Mouse (Mus musculus): ENCODE data around the gene Galnt7. TPM values are rescaled to one million over a fixed set of nuclear protein-coding genes. Genes with fewer than 3 reads are reported as not detected.

Galnt7 gene
- polyA plus RNA-seq, 1 experiment: not detected

DNA sequence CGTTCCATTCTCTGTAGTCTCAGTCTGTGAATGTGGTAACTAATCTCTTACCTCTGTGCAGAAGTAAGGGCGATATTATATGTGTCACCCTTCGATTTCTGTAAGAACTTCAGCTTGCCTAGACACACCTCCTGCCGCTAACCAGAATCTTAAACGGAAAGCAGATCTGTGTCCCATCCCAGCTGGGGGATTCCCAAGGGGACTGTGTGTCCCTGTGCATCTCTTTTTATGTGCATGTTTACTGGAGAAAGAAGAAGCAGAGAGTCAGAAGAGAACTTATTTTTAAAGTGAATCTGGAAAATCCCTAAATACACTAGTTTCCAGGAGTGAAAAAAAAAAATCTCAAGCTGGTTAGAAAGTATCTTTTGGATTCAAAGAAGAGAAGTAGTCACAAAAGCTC lies 75.5 kb downstream of the Galnt7 start:
- H3K9me3 ChIP-seq (ENCODE audit: control insufficient read depth, low read length): no peaks in the 10 kb centered on the region
- no peaks in the 10 kb centered on the region for H3K27me3 ChIP-seq (ENCODE audit: control insufficient read depth)
- TF ChIP-seq TAL1 (IDR thresholded peaks at IDR 0.05; ENCODE audit: low read length): no peak
- TF ChIP-seq GATA1 (IDR thresholded peaks at IDR 0.05; ENCODE audit: low read length): no peak
- no peak overlapping the region for H3K4me3 ChIP-seq (replicated peaks)
- H3K4me1 ChIP-seq (ENCODE audit: control insufficient read depth): peaks cover 45% of the 10 kb centered on the region
- H3K36me3 ChIP-seq (ENCODE audit: control insufficient read depth): no peaks in the 10 kb centered on the region

DNA sequence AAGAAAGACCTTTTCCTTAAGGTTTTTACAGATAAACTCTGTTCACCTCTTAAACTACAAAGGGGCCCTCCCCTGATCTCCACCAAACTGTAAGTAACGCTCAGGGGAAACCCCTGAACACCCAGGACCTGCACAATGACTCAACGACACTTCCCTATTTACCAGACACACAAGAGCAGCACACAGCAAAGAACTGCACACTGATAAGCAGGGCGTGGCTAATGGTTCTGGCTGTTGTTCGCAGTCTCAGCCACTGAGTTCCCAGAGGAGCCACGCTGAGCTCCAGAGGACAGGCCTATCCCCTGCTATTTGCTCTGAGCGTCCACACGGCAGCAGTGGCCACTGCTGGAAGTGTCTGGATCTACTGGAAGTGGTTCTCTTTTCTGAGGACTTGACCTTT lies 76.6 kb downstream of the Galnt7 start:
- TF ChIP-seq TAL1 (IDR thresholded peaks at IDR 0.05; ENCODE audit: low read length) (peak; percentile 13; the same call in 1 of the 3 replicates), GATA1 (IDR thresholded peaks at IDR 0.05; ENCODE audit: low read length) (peak; percentile 75)
- peak overlapping the region; percentile 3 for H3K4me3 ChIP-seq (replicated peaks)
- no peaks in the 10 kb centered on the region for H3K9me3 ChIP-seq (ENCODE audit: control insufficient read depth, low read length)
- peaks cover 45% of the 10 kb centered on the region for H3K4me1 ChIP-seq (ENCODE audit: control insufficient read depth)
- no peaks in the 10 kb centered on the region for H3K27me3 ChIP-seq (ENCODE audit: control insufficient read depth)
- H3K36me3 ChIP-seq (ENCODE audit: control insufficient read depth): no peaks in the 10 kb centered on the region

DNA sequence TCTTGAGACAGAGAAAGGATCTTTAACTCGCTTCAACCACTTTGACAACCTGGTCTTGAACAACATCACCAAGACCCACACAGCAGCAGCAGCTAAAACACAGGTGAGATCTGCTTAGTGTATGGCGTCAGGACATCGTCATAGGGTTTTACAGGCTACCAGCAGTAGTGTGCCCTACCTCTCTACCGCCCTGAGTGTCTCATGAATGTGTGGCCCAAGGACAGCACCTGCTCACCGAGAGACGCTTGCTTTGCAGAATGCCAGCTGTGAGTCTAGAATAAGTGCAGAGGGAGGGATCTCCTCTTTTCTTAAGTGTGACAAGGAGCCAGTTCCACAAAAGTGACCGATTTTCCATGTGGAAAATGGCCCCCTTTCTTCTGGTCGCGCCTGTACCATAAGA lies 77.5 kb downstream of the Galnt7 start:
- Histone ChIP-seq H3K4me1 (ENCODE audit: control insufficient read depth) (peaks cover 44% of the 10 kb centered on the region), H3K4me3 (replicated peaks) (no peak overlapping the region), H3K27me3 (ENCODE audit: control insufficient read depth) (no peaks in the 10 kb centered on the region), H3K9me3 (ENCODE audit: control insufficient read depth, low read length) (no peaks in the 10 kb centered on the region), H3K36me3 (ENCODE audit: control insufficient read depth) (no peaks in the 10 kb centered on the region)
- TF ChIP-seq TAL1 (IDR thresholded peaks at IDR 0.05; ENCODE audit: low read length) (no peak), GATA1 (IDR thresholded peaks at IDR 0.05; ENCODE audit: low read length) (no peak)

DNA sequence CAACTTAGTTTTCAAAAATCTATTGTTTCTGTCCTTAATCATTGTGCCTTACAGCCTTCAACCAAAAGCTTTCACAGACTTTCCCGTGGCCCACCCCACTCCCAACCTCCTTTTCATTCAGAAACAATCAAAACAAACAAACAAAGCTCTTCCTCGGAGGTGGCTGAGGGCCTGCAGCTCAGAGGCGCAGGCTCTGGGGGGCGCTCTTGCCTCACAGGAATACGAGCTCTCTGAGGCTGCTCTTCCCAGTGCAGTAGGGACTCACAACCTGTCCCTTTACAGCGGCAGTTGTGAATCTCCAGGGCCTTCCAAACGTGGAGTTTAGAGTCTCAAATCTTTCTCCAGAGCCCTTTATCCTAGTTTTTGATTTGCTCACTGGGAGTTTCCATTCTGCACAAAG lies 78.4 kb downstream of the Galnt7 start:
- Histone ChIP-seq H3K36me3 (ENCODE audit: control insufficient read depth) (no peaks in the 10 kb centered on the region), H3K4me3 (replicated peaks) (no peak overlapping the region), H3K9me3 (ENCODE audit: control insufficient read depth, low read length) (no peaks in the 10 kb centered on the region), H3K4me1 (ENCODE audit: control insufficient read depth) (peaks cover 37% of the 10 kb centered on the region), H3K27me3 (ENCODE audit: control insufficient read depth) (no peaks in the 10 kb centered on the region)
- TF ChIP-seq TAL1 (IDR thresholded peaks at IDR 0.05; ENCODE audit: low read length): no peak
- no peak for TF ChIP-seq GATA1 (IDR thresholded peaks at IDR 0.05; ENCODE audit: low read length)

DNA sequence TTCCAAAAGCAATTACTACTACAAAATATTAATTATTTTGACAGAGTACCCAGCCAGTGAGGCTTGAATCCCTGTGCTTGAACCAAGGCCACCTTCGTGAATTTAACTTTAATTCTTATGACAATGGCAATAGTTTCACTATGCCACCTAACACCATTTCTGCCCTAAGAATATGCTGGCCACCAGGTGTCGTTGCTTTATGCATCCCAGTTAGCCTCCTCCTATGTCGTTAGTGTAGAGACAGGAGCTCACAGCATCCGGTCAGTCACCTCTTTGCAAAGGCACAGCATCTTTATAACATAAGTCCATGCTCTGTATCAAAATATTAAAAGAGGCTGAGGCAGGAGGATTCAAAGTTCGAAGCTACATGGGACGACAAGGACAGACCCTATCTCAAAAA lies 79.0 kb downstream of the Galnt7 start:
- H3K36me3 ChIP-seq (ENCODE audit: control insufficient read depth): no peaks in the 10 kb centered on the region
- H3K9me3 ChIP-seq (ENCODE audit: control insufficient read depth, low read length): no peaks in the 10 kb centered on the region
- TF ChIP-seq TAL1 (IDR thresholded peaks at IDR 0.05; ENCODE audit: low read length): no peak
- no peak for TF ChIP-seq GATA1 (IDR thresholded peaks at IDR 0.05; ENCODE audit: low read length)

DNA sequence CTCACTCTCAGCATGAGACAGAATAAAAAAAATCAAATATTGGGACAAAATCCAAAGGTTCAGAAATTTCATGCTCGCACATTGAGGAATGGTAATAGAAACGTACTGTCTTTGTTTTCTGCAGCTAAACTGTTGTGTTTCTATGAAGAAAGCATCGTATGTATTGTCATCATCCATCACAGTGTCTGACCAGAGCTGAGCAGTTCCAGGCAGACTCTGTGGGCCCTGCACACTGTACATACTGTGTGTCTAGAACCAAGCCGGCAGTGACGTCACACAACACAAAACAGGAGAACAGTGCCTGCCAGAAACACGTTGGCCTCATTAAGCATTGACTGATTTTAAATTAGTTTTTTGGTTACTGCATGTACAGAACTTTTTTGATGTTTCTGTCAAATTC lies 82.9 kb downstream of the Galnt7 start:
- Histone ChIP-seq H3K27me3 (ENCODE audit: control insufficient read depth) (no peaks in the 10 kb centered on the region), H3K4me3 (replicated peaks) (no peak overlapping the region), H3K4me1 (ENCODE audit: control insufficient read depth) (peaks cover 2% of the 10 kb centered on the region; the same call in 1 of the 2 replicates)

More for the DNA sequence above, 79.0 kb downstream of the Galnt7 start:
- Histone ChIP-seq H3K27me3 (ENCODE audit: control insufficient read depth) (no peaks in the 10 kb centered on the region), H3K4me1 (ENCODE audit: control insufficient read depth) (peaks cover 33% of the 10 kb centered on the region), H3K4me3 (replicated peaks) (no peak overlapping the region)

DNA sequence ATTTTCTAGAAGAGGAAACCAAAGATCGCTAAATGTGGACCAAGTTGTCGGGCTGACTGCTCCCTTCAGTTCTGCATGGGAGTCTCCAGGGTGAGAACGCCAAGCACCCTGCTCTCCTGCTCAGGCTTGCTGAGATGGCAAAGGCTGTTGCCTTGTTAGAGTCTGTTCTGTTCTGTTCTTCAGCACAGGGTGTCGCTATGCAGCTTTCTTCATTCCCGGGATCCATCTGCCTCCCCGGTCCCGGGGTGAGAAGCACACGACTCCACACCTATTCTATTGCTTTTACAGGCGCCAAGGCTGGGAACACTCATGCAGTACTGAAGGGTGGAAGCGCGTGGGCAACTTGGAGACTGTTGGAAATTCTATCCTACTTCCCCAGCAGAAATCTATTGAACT lies 83.4 kb downstream of the Galnt7 start:
- no peak overlapping the region for H3K4me3 ChIP-seq (replicated peaks)
- TF ChIP-seq TAL1 (IDR thresholded peaks at IDR 0.05; ENCODE audit: low read length): no peak
- no peak for TF ChIP-seq GATA1 (IDR thresholded peaks at IDR 0.05; ENCODE audit: low read length)
- no peaks in the 10 kb centered on the region for H3K36me3 ChIP-seq (ENCODE audit: control insufficient read depth)
- no peaks in the 10 kb centered on the region for H3K9me3 ChIP-seq (ENCODE audit: control insufficient read depth, low read length)
- H3K27me3 ChIP-seq (ENCODE audit: control insufficient read depth): no peaks in the 10 kb centered on the region
- H3K4me1 ChIP-seq (ENCODE audit: control insufficient read depth): no peaks in the 10 kb centered on the region; the same call in 1 of the 2 replicates

More for the DNA sequence above, 82.9 kb downstream of the Galnt7 start:
- Histone ChIP-seq H3K36me3 (ENCODE audit: control insufficient read depth) (no peaks in the 10 kb centered on the region), H3K9me3 (ENCODE audit: control insufficient read depth, low read length) (no peaks in the 10 kb centered on the region)
- TF ChIP-seq GATA1 (IDR thresholded peaks at IDR 0.05; ENCODE audit: low read length) (no peak), TAL1 (IDR thresholded peaks at IDR 0.05; ENCODE audit: low read length) (no peak)

DNA sequence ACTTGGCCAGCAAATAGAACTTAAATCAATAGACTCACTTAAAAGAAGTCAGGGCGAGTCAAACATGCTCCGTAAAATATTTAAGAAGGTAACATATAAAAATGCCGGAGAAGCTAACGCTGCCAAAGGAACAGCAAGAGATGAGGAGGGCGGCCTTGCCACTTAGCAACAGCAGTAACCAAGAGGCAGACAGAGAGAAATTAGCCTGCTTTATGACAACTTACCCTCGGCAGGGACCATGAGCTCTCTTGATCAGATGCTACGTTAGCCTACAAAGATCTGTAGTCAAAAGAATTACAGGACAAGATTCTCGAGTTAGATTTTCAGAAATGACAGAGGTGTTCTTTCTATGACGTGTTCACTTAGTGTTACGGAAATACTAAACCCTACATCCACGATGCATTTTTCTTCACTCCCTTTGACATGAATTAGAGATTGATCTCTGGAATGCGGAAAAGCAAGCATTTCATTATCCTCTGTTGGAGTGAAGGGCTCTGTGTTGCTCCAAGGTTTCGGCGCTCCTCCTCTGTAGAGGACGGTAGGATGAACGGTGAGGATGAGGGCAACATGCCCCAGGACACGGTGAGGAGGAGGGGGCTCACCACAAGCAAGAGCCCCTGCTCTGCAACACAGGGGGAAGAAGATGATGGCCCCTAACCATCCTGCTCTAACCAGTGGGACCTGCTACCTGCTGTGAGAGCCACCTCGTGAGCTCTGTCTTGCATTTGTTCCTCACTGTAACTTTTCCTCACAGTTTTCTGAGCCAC lies 84.0 kb downstream of the Galnt7 start:
- no peaks in the 10 kb centered on the region for H3K4me1 ChIP-seq (ENCODE audit: control insufficient read depth)
- H3K4me3 ChIP-seq (replicated peaks): no peak overlapping the region
- no peaks in the 10 kb centered on the region for H3K9me3 ChIP-seq (ENCODE audit: control insufficient read depth, low read length)
- no peaks in the 10 kb centered on the region for H3K27me3 ChIP-seq (ENCODE audit: control insufficient read depth)
- TF ChIP-seq TAL1 (IDR thresholded peaks at IDR 0.05; ENCODE audit: low read length): no peak
- no peak for TF ChIP-seq GATA1 (IDR thresholded peaks at IDR 0.05; ENCODE audit: low read length)
- no peaks in the 10 kb centered on the region for H3K36me3 ChIP-seq (ENCODE audit: control insufficient read depth)

DNA sequence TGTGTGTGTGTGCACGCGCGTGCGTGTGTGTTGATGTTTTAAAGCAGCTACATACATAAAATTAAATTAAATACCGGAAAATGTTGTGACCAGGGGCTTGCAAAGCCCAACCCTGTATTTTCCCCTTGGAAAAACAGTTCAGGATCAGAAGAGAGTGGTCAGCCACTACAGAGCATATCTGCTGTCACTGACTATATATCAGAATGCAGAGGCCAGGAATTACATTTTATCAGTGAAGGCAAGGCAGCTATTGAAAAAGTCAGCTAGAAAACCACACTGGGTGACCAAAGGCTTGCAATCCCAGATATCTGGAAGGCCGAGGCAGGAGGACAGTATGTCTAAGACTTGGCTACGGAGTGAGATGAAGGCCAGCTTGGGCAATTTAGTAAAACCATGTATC lies 84.8 kb downstream of the Galnt7 start:
- no peaks in the 10 kb centered on the region for H3K27me3 ChIP-seq (ENCODE audit: control insufficient read depth)
- no peak for TF ChIP-seq GATA1 (IDR thresholded peaks at IDR 0.05; ENCODE audit: low read length)
- TF ChIP-seq TAL1 (IDR thresholded peaks at IDR 0.05; ENCODE audit: low read length): no peak
- no peaks in the 10 kb centered on the region for H3K36me3 ChIP-seq (ENCODE audit: control insufficient read depth)
- no peak overlapping the region for H3K4me3 ChIP-seq (replicated peaks)
- no peaks in the 10 kb centered on the region for H3K9me3 ChIP-seq (ENCODE audit: control insufficient read depth, low read length)
- H3K4me1 ChIP-seq (ENCODE audit: control insufficient read depth): no peaks in the 10 kb centered on the region

Data from erythroblast, embryonic 14.5 days (primary cell).